Mouse (Mus musculus) ES-E14 (cell line): Measurements from ENCODE around the gene Abhd12. TPM values are rescaled to one million over a fixed set of nuclear protein-coding genes. Genes with fewer than 3 reads are reported as not detected.

Experiments used
- DNase-seq: peaks from one replicate; pipeline ENCODE4 v3.0.0-alpha.2; 2013; ENCODE audit warnings: low read depth, low spot score
- H3K27ac ChIP-seq: 2 replicates; pipeline ENCODE4 v1.5.1; 2012; ENCODE audit warnings: low read depth, mild to moderate bottlenecking, low read length, moderate library complexity, mixed read lengths; ENCODE audit not compliant: poor library complexity, insufficient read depth, severe bottlenecking
- H3K36me3 ChIP-seq: 2 replicates; pipeline ENCODE4 v1.6.1; 2012; ENCODE audit warnings: mild to moderate bottlenecking, low read length, moderate library complexity, mixed read lengths; ENCODE audit not compliant: control insufficient read depth, poor library complexity, insufficient read depth, severe bottlenecking
- H3K4me1 ChIP-seq, 2 experiments: fragments of 150-350 bp in 1 of 2; sonication (generic) in 1 of 2; 2 replicates each; pipeline ENCODE4 v1.6.1; 2012; ENCODE audit warnings: low read length in 2 of 2, mild to moderate bottlenecking in 1 of 2, mixed read lengths in 1 of 2; ENCODE audit not compliant: control insufficient read depth in 2 of 2, insufficient read depth in 2 of 2, poor library complexity in 1 of 2
- H3K4me3 ChIP-seq, 2 experiments: fragments of 150-350 bp in 1 of 2; sonication (generic) in 1 of 2; 2 replicates each; pipeline ENCODE4 v1.5.1; 2012; ENCODE audit warnings: low read length in 2 of 2, low read depth in 1 of 2, mild to moderate bottlenecking in 1 of 2, mixed read lengths in 1 of 2; ENCODE audit not compliant: insufficient read depth in 1 of 2, poor library complexity in 1 of 2, severe bottlenecking in 1 of 2
- H3K9ac ChIP-seq: 2 replicates; pipeline ENCODE4 v1.6.1; 2012; ENCODE audit warnings: low read depth, mild to moderate bottlenecking, low read length, mixed read lengths; ENCODE audit not compliant: poor library complexity, insufficient read depth, severe bottlenecking
- H3K9me3 ChIP-seq: fragments of 150-350 bp; sonication (generic); 2 replicates; pipeline ENCODE4 v1.6.1; 2012; ENCODE audit warnings: low read depth, mild to moderate bottlenecking, low read length; ENCODE audit not compliant: control insufficient read depth, insufficient read depth
- CHD2 ChIP-seq: IDR thresholded peaks from 2 replicates; pipeline ENCODE4 v1.6.1; 2014; ENCODE audit warnings: mild to moderate bottlenecking, low read depth, low read length, inconsistent platforms
- HCFC1 ChIP-seq: IDR thresholded peaks from 2 replicates; pipeline ENCODE4 v1.6.1; 2012; ENCODE audit warnings: low read length, inconsistent platforms, borderline replicate concordance; ENCODE audit not compliant: insufficient read depth
- MAFK ChIP-seq: IDR thresholded peaks from 2 replicates; pipeline ENCODE4 v1.6.1; 2014; ENCODE audit warnings: mild to moderate bottlenecking, low read depth, low read length, inconsistent platforms; ENCODE audit not compliant: insufficient read depth
- ZC3H11A ChIP-seq: IDR thresholded peaks from 2 replicates; pipeline ENCODE4 v1.6.1; 2012; ENCODE audit warnings: low read depth, mild to moderate bottlenecking, inconsistent platforms, low read length, borderline replicate concordance
- ZNF384 ChIP-seq: IDR thresholded peaks from 2 replicates; pipeline ENCODE4 v1.6.1; 2012; ENCODE audit warnings: low read depth, low read length, inconsistent platforms
- in situ Hi-C, 2 experiments: fragments of 600-800 bp; cut with MboI; formaldehyde crosslinking; loops; one replicate each; pipeline ENCODE4 v1.15.1; 2025; ENCODE audit warnings: low sequenced_read_pairs in 2 of 2, inconsistent platforms in 1 of 2; ENCODE audit not compliant: unreplicated experiment in 2 of 2
- total RNA-seq: library from RNA; depleted of rRNA; stranded (reverse); fragments of 300-350 nt; gene quantifications from 2 replicates; pipeline ENCODE4 v1.2.3, GENCODE M21; 2012

The Abhd12 gene
- total RNA-seq, 1 experiment: 59.4 TPM

DNA sequence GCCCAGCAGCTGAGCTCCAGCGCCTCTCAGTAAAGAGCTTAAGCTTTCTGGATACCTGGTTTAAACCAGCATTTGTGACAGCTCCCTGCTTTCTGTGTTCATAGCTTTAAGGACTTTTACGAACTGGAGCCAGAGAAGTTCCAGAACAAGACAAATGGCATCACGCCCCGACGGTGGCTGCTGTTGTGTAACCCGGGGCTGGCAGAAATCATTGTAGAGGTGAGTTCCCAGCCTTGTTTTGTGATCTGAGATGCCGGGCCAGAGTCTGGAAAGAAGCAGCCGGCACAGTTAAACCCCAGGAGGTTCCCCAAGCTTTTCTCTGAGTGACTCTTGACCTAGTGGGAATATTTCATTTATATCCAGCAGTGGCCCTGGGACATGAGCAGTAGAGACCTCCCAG, 85.8 kb downstream of the Abhd12 start:
- no peak for TF ChIP-seq ZC3H11A
- TF ChIP-seq CHD2: no peak
- TF ChIP-seq ZNF384: no peak
- TF ChIP-seq HCFC1: no peak
- no peak for TF ChIP-seq MAFK
- peaks cover 15% of the 10 kb centered on the region; the same call in 1 of the 2 replicates for H3K36me3 ChIP-seq
- no peaks in the 10 kb centered on the region for H3K4me1 ChIP-seq
- no peaks in the 10 kb centered on the region for H3K9me3 ChIP-seq
- H3K4me3 ChIP-seq: no peak overlapping the region
- DNase-seq: no peak
- no peak overlapping the region for H3K9ac ChIP-seq
- no peak overlapping the region for H3K27ac ChIP-seq
- in situ Hi-C loops: no loop called here

- Histone ChIP-seq H3K9ac (no peak overlapping the region), H3K27ac (no peak overlapping the region), H3K9me3 (no peaks in the 10 kb centered on the region), H3K4me1 (no peaks in the 10 kb centered on the region), H3K36me3 (peaks cover 16% of the 10 kb centered on the region; the same call in 1 of the 2 replicates), H3K4me3 (no peak overlapping the region)
- no peak for DNase-seq
- TF ChIP-seq CHD2 (no peak), MAFK (no peak), ZC3H11A (no peak)
- in situ Hi-C loops: no loop called here
Observed at GRCm38 (mm10) chr2:150816676-150817402, 87.7 kb downstream of the Abhd12 start.

- no peaks in the 10 kb centered on the region for H3K4me1 ChIP-seq
- no peak overlapping the region; the same call in 1 of the 2 replicates for H3K27ac ChIP-seq
- no peak overlapping the region for H3K9ac ChIP-seq
- no peak overlapping the region for H3K4me3 ChIP-seq
- H3K36me3 ChIP-seq: peaks cover 13% of the 10 kb centered on the region; the same call in 1 of the 2 replicates
- in situ Hi-C loops: no loop called here
- TF ChIP-seq ZNF384 (no peak), MAFK (no peak), CHD2 (no peak), HCFC1 (no peak), ZC3H11A (no peak)
- DNase-seq: no peak
- H3K9me3 ChIP-seq: no peaks in the 10 kb centered on the region
Observed at GRCm38 (mm10) chr2:150812816-150813215, 91.7 kb downstream of the Abhd12 start.

DNA sequence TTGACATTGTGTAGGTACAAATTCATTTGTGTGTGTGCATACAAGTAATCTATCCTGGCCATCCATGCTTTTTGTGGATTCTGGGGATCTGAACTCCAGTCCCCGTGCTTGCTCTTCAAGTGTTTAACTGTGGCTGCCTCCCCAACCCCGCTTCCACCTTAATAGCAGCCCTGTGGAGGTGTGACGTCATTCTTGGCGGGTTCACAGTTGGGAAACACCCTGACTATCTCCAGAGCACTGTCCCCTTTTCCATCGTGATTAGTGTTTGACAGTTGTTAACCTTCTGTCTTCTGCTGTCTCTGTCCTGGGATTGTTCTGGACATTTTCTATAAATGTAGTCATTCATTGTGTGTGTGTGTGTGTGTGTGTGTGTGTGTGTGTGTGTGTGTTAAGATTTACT, 93.9 kb downstream of the Abhd12 start:
- no peak overlapping the region for H3K4me3 ChIP-seq
- in situ Hi-C loops: no loop called here
- H3K4me1 ChIP-seq: no peaks in the 10 kb centered on the region
- peaks cover 10% of the 10 kb centered on the region; the same call in 1 of the 2 replicates for H3K36me3 ChIP-seq
- H3K9ac ChIP-seq: no peak overlapping the region
- H3K9me3 ChIP-seq: no peaks in the 10 kb centered on the region
- no peak overlapping the region for H3K27ac ChIP-seq
- TF ChIP-seq HCFC1 (no peak), ZNF384 (no peak), ZC3H11A (no peak), MAFK (no peak), CHD2 (no peak)
- DNase-seq: no peak

GRCm38 (mm10) chr2:150808812-150809211, 95.7 kb downstream of the Abhd12 start:
- Histone ChIP-seq H3K36me3 (peaks cover 6% of the 10 kb centered on the region; the same call in 1 of the 2 replicates), H3K9ac (no peak overlapping the region), H3K4me3 (no peak overlapping the region), H3K4me1 (no peaks in the 10 kb centered on the region), H3K27ac (no peak overlapping the region), H3K9me3 (no peaks in the 10 kb centered on the region)
- in situ Hi-C loops: no loop called here
- DNase-seq: no peak
- TF ChIP-seq HCFC1 (no peak), MAFK (no peak), CHD2 (no peak), ZNF384 (no peak), ZC3H11A (no peak)
